Mouse (Mus musculus) thymus, adult 2 months (tissue): ENCODE results near the gene Rex1bd. TPM values are rescaled to one million over a fixed set of nuclear protein-coding genes. Genes with fewer than 3 reads are reported as not detected.

Experiments
- DNase-seq: peaks from one replicate; pipeline ENCODE4 v3.0.0; 2021
- H3K27ac ChIP-seq: fragments of 200-500 bp; 2 replicates; pipeline ENCODE4 v1.5.1; 2012; ENCODE audit warnings: low read length, control low read depth; ENCODE audit not compliant: control insufficient read depth, insufficient read depth
- H3K27me3 ChIP-seq: fragments of 200-500 bp; 2 replicates; pipeline ENCODE4 v1.6.1; 2012; ENCODE audit warnings: mild to moderate bottlenecking, low read length, moderate library complexity, mixed read lengths; ENCODE audit not compliant: control insufficient read depth, insufficient read depth
- H3K36me3 ChIP-seq: fragments of 200-500 bp; 2 replicates; pipeline ENCODE4 v1.6.1; 2012; ENCODE audit warnings: mild to moderate bottlenecking, low read length, moderate library complexity; ENCODE audit not compliant: control insufficient read depth, insufficient read depth
- H3K4me1 ChIP-seq: fragments of 200-500 bp; replicated peaks from 2 replicates; pipeline ENCODE4 v1.6.1; 2012; ENCODE audit warnings: low read length; ENCODE audit not compliant: control insufficient read depth, insufficient read depth
- H3K4me3 ChIP-seq: fragments of 200-500 bp; 2 replicates; pipeline ENCODE4 v1.5.1; 2012; ENCODE audit warnings: mild to moderate bottlenecking, low read length, control low read depth, moderate library complexity; ENCODE audit not compliant: control insufficient read depth, insufficient read depth
- CTCF ChIP-seq: fragments of 200-500 bp; IDR thresholded peaks from 2 replicates; pipeline ENCODE4 v1.5.1; 2012; ENCODE audit warnings: mild to moderate bottlenecking, control low read depth, low read length, moderate library complexity, borderline replicate concordance; ENCODE audit not compliant: control insufficient read depth, poor library complexity, insufficient read depth; ENCODE audit errors: extremely low read depth
- POLR2A ChIP-seq: fragments of 200-500 bp; IDR thresholded peaks from 2 replicates; pipeline ENCODE4 v1.6.1; 2012; ENCODE audit warnings: mild to moderate bottlenecking, low read length, control low read depth, moderate library complexity; ENCODE audit not compliant: control insufficient read depth, poor library complexity, insufficient read depth; ENCODE audit errors: extremely low read depth
- WGBS: fragments of 180-500 bp; shearing (Covaris S2); methylation state at CpG from one replicate; pipeline ENCODE4 v1.1.7; 2018; 5-methylcytosine and 5-hydroxymethylcytosine counted together
- polyA plus RNA-seq: library from polyadenylated mRNA; depleted of rRNA; stranded (reverse); fragments of >200 nt; gene quantifications from 2 replicates; pipeline ENCODE4 v1.2.3, GENCODE M21; 2012

Gene Rex1bd
- polyA plus RNA-seq, 1 experiment, result 227 TPM

DNA sequence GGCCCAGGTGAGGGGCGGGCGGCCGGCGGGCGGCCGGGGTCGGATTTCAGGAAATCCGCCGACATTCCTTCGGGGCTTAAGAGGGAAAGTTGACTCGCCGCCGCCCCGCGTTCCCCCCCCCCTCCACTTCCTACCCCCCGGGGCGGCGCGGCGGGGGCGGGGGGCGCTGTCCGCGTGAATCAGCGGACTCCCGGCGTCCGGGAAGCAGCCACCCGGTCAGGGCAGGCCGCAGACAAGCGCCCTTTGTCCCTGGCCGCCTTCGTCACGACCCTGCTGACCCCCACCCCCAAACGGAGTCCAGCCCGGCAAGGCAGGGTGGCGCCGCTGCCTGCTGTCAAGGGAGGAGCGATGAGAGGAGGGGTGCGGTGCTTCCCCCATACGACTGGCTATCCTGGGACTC is 17.0 kb downstream of the Rex1bd start:
- Histone ChIP-seq H3K27me3 (peaks cover 52% of the 10 kb centered on the region), H3K36me3 (no peaks in the 10 kb centered on the region), H3K4me3 (peak overlapping the region; percentile 24), H3K4me1 (peaks cover 31% of the 10 kb centered on the region), H3K27ac (no peak overlapping the region)
- no peak for DNase-seq
- WGBS, result 5% methylated on average over 24 of the region's 41 CpGs
- TF ChIP-seq CTCF, result no peak
- no peak for TF ChIP-seq POLR2A

DNA sequence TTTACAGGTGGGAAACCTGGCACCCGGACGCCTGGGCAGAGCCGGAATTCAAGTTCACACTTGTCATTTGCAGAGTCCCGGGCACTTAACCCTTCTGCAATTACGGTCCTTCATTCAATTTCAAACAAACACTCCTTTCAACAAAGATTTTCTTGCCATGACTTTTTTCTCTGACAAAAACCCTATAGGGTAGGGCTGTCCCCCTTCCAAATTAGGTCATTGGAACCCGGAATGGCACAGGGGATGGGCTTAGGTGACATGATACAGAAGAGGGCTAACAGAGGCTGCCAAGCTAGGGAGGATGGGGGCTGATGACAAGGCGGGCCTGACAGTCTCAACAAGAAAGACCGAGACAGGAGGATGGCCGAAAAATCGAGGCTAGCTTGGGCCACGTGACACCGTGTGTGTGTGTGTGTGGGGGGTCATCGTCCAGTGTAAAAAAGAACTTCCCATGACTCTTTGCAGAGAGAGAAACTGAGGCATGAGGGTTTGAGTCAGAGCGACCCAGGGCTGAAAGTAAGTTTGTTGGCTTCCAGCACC is 17.6 kb downstream of the Rex1bd start:
- no peak overlapping the region for H3K27ac ChIP-seq
- H3K4me3 ChIP-seq, result peak overlapping the region; percentile 24
- 1% methylated on average over 14 of the region's 14 CpGs for WGBS
- DNase-seq, result no peak
- peaks cover 48% of the 10 kb centered on the region for H3K27me3 ChIP-seq
- peaks cover 26% of the 10 kb centered on the region for H3K4me1 ChIP-seq
- H3K36me3 ChIP-seq, result no peaks in the 10 kb centered on the region
- TF ChIP-seq CTCF, result no peak
- no peak for TF ChIP-seq POLR2A

DNA sequence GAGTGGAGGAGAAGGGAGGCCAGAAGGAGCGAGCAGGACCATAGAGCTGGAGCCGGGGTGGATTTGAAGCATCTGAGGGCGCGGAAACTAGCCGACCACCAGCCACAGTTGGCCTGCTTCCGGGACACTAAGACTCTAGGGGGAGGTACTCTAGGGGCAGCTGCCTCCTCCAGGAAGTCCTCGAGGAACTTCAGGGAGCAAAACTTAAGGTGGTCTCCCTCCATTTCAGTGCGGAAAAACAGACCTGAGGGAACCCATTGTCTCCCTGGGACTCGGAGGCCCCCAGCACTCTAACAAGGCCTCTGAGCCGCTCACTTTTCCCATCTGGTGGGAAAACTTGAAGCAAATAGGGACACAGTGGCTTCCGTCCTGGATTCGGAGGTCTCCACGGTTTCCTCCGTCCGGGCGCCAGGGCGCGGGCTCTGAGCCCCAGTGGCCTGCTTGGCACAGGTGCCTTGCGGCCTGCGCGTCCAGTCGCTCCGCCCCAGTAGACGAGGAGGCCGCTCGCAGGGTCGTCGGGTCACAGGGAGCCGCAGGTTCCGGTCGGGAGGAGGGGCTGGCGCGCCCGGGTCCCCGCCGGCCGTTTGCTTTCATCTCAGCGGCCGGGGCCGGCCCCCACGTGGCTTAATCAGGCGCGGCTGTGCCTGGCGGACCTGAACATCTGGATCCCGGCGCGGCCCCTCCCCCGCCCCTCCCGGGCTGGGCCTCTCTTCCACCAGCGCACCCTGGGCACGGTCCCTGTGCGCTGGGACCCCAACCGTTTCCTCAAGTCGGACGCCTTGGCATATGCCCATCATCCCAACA is 18.4 kb downstream of the Rex1bd start:
- TF ChIP-seq POLR2A (no peak), CTCF (no peak)
- DNase-seq, result no peak
- peaks cover 20% of the 10 kb centered on the region for H3K4me1 ChIP-seq
- peak overlapping the region; percentile 25 for H3K4me3 ChIP-seq
- peaks cover 43% of the 10 kb centered on the region for H3K27me3 ChIP-seq
- H3K36me3 ChIP-seq, result no peaks in the 10 kb centered on the region
- 3% methylated on average over 55 of the region's 55 CpGs for WGBS
- no peak overlapping the region for H3K27ac ChIP-seq

DNA sequence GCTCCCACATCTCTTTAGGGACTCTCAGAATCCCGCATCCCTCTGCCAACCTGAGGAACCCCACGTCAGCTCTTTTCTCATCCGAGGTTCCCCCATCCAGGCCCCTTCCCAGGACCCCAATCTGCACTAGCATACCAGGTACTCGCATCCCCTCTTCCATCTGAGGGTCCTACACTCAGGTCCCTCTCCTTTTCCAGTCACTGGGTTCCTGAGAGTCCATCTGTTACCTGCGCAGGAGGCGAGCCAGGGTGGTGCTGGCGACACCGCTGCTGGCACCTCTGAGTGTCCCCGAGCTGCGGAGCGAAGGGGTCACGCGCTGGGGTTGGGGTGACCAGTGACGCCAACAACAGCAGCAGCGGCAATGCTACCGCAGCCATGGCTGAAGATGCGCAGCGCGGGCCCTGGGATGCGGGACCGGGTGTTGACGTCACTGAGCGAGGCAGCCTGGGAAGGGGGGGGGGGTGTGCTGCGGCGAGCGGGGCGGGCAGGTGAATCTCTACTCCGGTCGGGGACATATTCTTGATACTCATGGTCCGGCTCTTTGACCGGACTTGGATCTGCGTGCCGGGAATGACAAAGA is 19.5 kb downstream of the Rex1bd start, which contains the start of gene Tmem59l:
Gene Tmem59l (minus strand): TSS at position 418 of the 580 bp plus-strand sequence.
- H3K36me3 ChIP-seq, result no peaks in the 10 kb centered on the region
- H3K27ac ChIP-seq, result no peak within 1 kb of the TSS
- H3K27me3 ChIP-seq, result peaks cover 34% of the 10 kb centered on the region
- 52% methylated on average over 33 of the region's 33 CpGs for WGBS
- TF ChIP-seq POLR2A, result no peak
- no peak for TF ChIP-seq CTCF
- H3K4me3 ChIP-seq, result peak within 1 kb of the TSS; percentile 25
- peaks cover 18% of the 10 kb centered on the region for H3K4me1 ChIP-seq
- no peak for DNase-seq

DNA sequence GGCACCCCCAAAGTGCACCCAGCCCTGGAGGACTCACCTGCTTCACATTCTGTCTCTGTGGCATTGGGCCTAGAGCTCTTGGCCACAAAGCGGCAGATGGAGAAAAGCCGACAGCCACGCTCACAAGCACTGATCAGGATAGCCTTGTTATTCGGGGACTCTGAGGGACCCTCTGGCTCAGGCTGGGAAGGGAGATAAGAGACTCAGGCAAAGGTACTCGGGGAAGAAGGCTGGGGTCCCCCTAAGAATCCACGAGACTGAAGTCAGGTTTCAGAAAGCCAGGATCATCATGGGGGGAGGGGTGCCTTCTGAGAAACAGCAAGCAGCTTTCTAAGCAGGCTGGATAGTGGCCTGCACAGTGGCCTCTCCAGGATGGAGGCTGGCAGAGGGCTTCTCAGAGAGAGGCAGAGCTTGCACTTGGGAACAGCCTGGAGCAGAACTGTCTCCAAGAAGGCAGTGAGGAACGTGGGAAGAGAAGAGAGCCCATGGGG is 20.3 kb downstream of the Rex1bd start:
- peaks cover 18% of the 10 kb centered on the region for H3K4me1 ChIP-seq
- H3K27ac ChIP-seq, result no peak overlapping the region
- no peak overlapping the region for H3K4me3 ChIP-seq
- H3K27me3 ChIP-seq, result peaks cover 27% of the 10 kb centered on the region
- TF ChIP-seq POLR2A (no peak), CTCF (no peak)
- no peaks in the 10 kb centered on the region for H3K36me3 ChIP-seq
- DNase-seq, result no peak
- 80% methylated on average over 7 of the region's 7 CpGs for WGBS

DNA sequence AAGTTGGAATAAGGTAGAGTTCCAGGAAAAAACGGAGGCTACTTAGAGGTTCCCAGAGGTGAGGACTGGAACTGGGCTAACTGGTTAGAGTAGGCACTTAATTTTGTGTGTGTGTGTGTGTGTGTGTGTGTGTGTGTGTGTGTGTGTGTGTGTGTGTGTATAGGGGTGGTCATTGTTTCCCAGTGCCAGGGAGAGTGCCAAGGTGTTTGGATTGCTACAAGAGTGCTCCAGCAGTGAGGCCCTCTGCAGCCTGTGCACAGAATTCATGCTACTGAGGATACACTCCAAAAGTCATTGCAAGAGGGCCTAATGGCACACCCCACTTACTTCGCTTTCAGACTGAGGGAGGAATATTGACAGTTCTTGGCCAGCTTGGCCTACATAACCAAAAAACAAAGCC is 23.6 kb downstream of the Rex1bd start:
- no peak overlapping the region for H3K4me3 ChIP-seq
- peaks cover 7% of the 10 kb centered on the region; the same call in 1 of the 2 replicates for H3K27me3 ChIP-seq
- no peaks in the 10 kb centered on the region for H3K36me3 ChIP-seq
- 89% methylated on average over 2 of the region's 2 CpGs for WGBS
- TF ChIP-seq POLR2A (no peak), CTCF (no peak)
- H3K27ac ChIP-seq, result no peak overlapping the region
- no peak for DNase-seq
- H3K4me1 ChIP-seq, result peaks cover 4% of the 10 kb centered on the region
